Mouse (Mus musculus) intestine, embryonic 14.5 days (tissue): Measurements from ENCODE around the gene Zfp503. TPM values are rescaled to one million over a fixed set of nuclear protein-coding genes. Genes with fewer than 3 reads are reported as not detected.

Source experiments
- ATAC-seq: fragments of 200-750 bp; cut with Nextera tagmentation; replicated peaks from 2 replicates; pipeline ENCODE4 v1.8.0; 2017; ENCODE audit warnings: low read depth, moderate number of reproducible peaks, moderate TSS enrichment, moderate library complexity; ENCODE audit not compliant: low FRiP score, low TSS enrichment
- DNase-seq: peaks from one replicate; pipeline ENCODE4 v3.0.0-alpha.2; 2018; ENCODE audit warnings: low spot score
- H3K27ac ChIP-seq: fragments of 300-500 bp; sonication (generic); 2 replicates; pipeline ENCODE4 v1.5.1; 2014; ENCODE audit warnings: low read depth, mild to moderate bottlenecking, control low read depth
- H3K27me3 ChIP-seq: fragments of 300-500 bp; sonication (generic); replicated peaks from 2 replicates; pipeline ENCODE4 v1.6.1; 2014; ENCODE audit warnings: low read length, control low read depth; ENCODE audit not compliant: control insufficient read depth, insufficient read depth
- H3K36me3 ChIP-seq: fragments of 300-500 bp; sonication (generic); 2 replicates; pipeline ENCODE4 v1.6.1; 2014; ENCODE audit warnings: low read length, control low read depth; ENCODE audit not compliant: control insufficient read depth, insufficient read depth
- H3K4me1 ChIP-seq: fragments of 300-500 bp; sonication (generic); replicated peaks from 2 replicates; pipeline ENCODE4 v1.6.1; 2014; ENCODE audit warnings: low read length, control low read depth, mixed read lengths; ENCODE audit not compliant: control insufficient read depth, insufficient read depth
- H3K4me2 ChIP-seq: fragments of 300-500 bp; sonication (generic); 2 replicates; pipeline ENCODE4 v1.6.1; 2014; ENCODE audit warnings: low read length
- H3K4me3 ChIP-seq: fragments of 300-500 bp; sonication (generic); 2 replicates; pipeline ENCODE4 v1.5.1; 2014; ENCODE audit warnings: low read depth, low read length, control low read depth, mixed read lengths
- H3K9ac ChIP-seq: fragments of 300-500 bp; sonication (generic); 2 replicates; pipeline ENCODE4 v1.6.1; 2014; ENCODE audit warnings: mild to moderate bottlenecking, low read length
- H3K9me3 ChIP-seq: fragments of 300-500 bp; sonication (generic); 2 replicates; pipeline ENCODE4 v1.6.1; 2016; ENCODE audit warnings: low read length, control low read depth; ENCODE audit not compliant: control insufficient read depth
- WGBS: fragments of 180-500 bp; shearing (Covaris S2); extraction: QIAGEN DNeasy Blood & Tissue Kit; methylation state at CpG from one replicate; pipeline ENCODE4 v1.1.7; 2014; 5-methylcytosine and 5-hydroxymethylcytosine counted together
- polyA plus RNA-seq: library from polyadenylated mRNA; unstranded; fragments of >200 nt; fragmentation: Nextera tagmentation; extraction: Ambion mirVana; gene quantifications from 2 replicates; pipeline ENCODE4 v1.2.1, GENCODE M21; 2014

Zfp503 gene
- polyA plus RNA-seq, 1 experiment from 2014 or later: 12.7 TPM

DNA sequence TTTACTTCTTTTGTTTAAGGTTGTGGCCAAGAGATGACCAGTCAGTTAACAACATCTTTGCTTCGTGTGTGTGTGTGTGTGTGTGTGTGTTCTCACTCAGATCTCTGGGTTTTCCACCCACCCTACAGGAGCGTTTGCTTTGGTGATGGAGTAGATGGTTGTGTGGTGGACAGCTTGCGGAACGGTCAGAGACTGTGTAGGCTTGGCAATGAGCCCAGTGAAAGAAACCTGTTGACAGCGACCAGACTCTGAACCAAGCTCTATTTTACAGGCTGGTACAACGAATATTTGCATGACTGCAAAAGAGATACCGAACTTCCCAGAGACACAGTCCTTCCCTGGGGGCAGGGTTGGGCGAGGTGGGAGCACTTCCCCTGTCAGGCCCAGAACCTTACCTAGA, 30.2 kb downstream of the Zfp503 start:
- Histone ChIP-seq H3K4me3 (no peak overlapping the region), H3K27ac (no peak overlapping the region)
- no peak for DNase-seq

DNA sequence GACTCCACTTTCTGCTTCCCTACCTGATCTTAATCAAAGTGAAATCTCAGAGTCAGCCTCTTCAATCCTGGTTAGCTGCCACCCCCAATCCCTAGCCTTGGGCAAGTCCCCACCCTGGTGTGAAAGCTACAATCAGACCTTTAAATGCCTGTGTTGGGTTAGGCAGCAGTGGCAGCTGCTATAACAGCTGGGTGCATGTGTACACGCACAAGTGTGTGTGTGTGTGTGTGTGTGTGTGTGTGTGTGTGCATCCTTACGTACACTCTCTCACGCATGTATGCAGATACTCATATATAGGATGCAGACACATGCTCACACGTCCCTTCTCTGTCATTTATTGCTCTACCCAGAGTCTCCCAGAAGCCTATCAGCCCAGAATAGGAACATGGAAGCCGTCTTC, 30.8 kb downstream of the Zfp503 start:
- Histone ChIP-seq H3K36me3 (no peaks in the 10 kb centered on the region), H3K4me2 (no peak overlapping the region), H3K27me3 (no peaks in the 10 kb centered on the region), H3K9ac (no peak overlapping the region), H3K27ac (no peak overlapping the region), H3K9me3 (no peaks in the 10 kb centered on the region), H3K4me3 (no peak overlapping the region), H3K4me1 (0 out of 2 replicates have a peak, but pooled peaks cover 4% of the 10 kb centered on the region)
- ATAC-seq: no peak
- 85% methylated on average over 5 of the region's 5 CpGs for WGBS
- no peak for DNase-seq

More for the DNA sequence above, 30.2 kb downstream of the Zfp503 start:
- no peak overlapping the region for H3K9ac ChIP-seq
- H3K36me3 ChIP-seq: no peaks in the 10 kb centered on the region
- H3K9me3 ChIP-seq: no peaks in the 10 kb centered on the region
- H3K27me3 ChIP-seq: no peaks in the 10 kb centered on the region
- H3K4me1 ChIP-seq: 0 out of 2 replicates have a peak, but pooled peaks cover 4% of the 10 kb centered on the region
- WGBS: 49% methylated on average over 8 of the region's 8 CpGs
- no peak for ATAC-seq
- no peak overlapping the region for H3K4me2 ChIP-seq

DNA sequence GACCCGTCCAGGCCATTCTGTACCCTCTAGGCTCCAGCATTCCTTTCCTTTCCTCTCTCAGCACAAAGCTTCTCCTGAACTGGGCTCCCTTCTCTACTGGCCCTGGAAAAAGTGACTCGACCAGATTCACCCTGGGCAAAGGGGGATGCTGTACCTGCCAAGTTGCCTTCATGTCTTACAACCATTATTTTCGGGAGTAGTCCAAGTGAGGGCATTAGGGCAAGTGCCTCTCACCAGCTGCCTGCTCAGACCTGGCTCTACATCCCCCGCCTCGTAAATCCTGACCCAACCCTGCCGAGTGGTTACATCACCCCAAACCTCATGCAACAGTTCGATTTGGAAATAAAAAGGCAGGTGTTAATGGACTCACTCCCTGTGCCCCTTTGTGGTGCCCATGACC, 36.9 kb downstream of the Zfp503 start:
- H3K36me3 ChIP-seq: no peaks in the 10 kb centered on the region
- H3K27me3 ChIP-seq: no peaks in the 10 kb centered on the region
- DNase-seq: no peak
- WGBS: 61% methylated on average over 7 of the region's 7 CpGs
- no peak overlapping the region for H3K4me2 ChIP-seq
- no peak overlapping the region for H3K9ac ChIP-seq
- no peaks in the 10 kb centered on the region for H3K9me3 ChIP-seq
- H3K4me1 ChIP-seq: no peaks in the 10 kb centered on the region
- no peak overlapping the region for H3K4me3 ChIP-seq
- H3K27ac ChIP-seq: no peak overlapping the region
- no peak for ATAC-seq

DNA sequence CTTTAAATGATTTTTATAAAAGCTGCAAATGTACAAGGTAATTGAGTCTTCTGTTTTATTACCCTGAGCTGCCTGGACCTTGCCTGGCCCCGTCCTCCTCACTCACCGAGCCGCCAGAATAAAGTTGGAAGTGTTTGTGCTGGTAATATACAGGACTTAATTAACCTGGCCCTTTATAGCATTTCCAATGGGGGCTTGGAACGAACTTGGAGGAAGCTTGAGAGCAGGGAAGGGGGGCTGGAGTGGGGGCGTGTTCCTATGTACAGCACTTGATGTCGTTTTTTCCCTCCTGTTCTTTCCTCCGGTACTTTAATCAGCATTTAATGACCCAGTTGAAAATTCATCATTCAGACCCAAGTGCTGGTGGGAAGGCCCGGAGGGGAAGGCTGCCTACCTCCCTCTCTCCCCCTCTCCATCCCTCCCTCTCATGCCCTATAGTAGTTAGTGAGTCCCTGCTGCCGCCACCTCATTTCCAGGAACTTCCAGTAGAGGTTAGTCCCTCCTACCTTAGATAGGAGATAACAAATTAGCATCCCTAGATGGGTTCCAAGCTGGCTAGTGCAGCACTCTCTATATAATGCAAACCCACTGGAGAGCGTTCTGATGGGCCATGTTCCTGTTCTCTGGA, 37.4 kb downstream of the Zfp503 start:
- Histone ChIP-seq H3K27me3 (no peaks in the 10 kb centered on the region), H3K4me2 (no peak overlapping the region), H3K4me3 (no peak overlapping the region), H3K4me1 (no peaks in the 10 kb centered on the region), H3K9ac (no peak overlapping the region), H3K36me3 (no peaks in the 10 kb centered on the region), H3K27ac (no peak overlapping the region), H3K9me3 (no peaks in the 10 kb centered on the region)
- ATAC-seq (no peak), DNase-seq (no peak)
- 68% methylated on average over 10 of the region's 10 CpGs for WGBS

DNA sequence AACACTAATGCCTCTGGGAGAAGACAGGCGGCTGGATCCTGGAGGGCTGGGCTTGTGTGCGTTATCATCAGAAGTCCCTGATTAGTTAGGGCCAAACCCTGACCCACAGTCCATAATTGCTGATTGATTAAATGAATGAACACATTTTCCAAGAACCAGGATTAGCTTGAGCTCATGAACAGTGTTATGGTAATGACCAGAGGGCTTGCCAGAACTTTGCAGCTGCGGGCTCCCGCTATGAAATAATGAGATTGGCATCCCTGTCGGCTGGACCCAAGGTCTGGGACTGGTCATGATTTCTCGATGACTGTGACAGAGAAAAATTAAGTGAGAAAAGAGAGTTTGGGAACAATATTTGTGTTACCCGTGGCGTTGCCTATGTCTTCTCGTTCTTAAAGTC, 44.5 kb downstream of the Zfp503 start:
- ATAC-seq: no peak
- Histone ChIP-seq H3K4me2 (no peak overlapping the region), H3K9me3 (no peaks in the 10 kb centered on the region), H3K4me3 (no peak overlapping the region), H3K27ac (no peak overlapping the region), H3K27me3 (no peaks in the 10 kb centered on the region), H3K36me3 (no peaks in the 10 kb centered on the region), H3K9ac (no peak overlapping the region), H3K4me1 (no peaks in the 10 kb centered on the region)
- 89% methylated on average over 9 of the region's 9 CpGs for WGBS
- peak; percentile 43 for DNase-seq

DNA sequence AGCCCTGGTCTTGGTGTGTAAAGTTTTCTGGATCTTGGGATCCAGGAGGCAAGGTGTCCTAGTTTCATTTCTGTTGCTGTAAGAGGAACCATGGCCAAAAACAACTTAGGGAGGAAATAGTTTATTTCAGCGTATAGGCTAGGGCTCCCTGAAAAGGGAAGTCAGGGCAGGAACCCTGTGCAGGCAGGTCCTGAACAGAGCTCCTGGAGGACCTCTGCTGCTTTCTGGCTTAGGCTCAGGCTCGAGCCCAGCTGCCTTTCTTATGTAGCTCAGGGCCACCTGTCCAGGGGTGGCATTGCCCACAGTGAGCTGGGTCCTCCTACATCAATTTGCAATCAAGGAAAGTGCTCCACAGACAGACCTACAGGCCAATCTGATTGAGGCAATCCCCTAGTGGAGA, 47.8 kb downstream of the Zfp503 start:
- 73% methylated on average over 2 of the region's 2 CpGs for WGBS
- no peak for ATAC-seq
- no peak overlapping the region for H3K4me2 ChIP-seq

DNA sequence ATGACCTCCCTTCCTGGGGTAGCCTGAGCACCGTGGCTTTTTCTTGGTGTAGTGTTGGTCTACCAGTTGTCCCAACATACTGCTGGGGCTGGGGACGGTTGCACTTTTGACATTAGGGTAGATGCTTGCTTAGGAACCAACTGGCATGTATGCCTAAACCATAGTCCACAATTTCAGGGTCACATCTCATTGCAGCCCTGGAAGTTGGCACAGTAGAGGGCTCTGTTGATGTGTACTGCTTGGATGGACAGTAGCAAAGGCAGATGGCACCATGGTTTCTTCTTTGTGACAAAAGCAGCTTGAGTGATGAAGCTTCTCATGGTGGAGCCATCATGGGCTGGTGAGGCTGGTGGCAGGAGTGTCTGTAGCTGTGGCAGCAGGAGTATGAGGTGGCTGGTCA, 52.3 kb downstream of the Zfp503 start:
- H3K27ac ChIP-seq: no peak overlapping the region
- H3K4me3 ChIP-seq: no peak overlapping the region
- H3K9me3 ChIP-seq: no peaks in the 10 kb centered on the region
- peak; percentile 16 for DNase-seq
- 88% methylated on average over 2 of the region's 2 CpGs for WGBS
- no peak for ATAC-seq
- H3K4me2 ChIP-seq: no peak overlapping the region
- no peaks in the 10 kb centered on the region for H3K27me3 ChIP-seq
- no peaks in the 10 kb centered on the region for H3K36me3 ChIP-seq
- H3K9ac ChIP-seq: no peak overlapping the region
- no peaks in the 10 kb centered on the region for H3K4me1 ChIP-seq

More for the DNA sequence above, 47.8 kb downstream of the Zfp503 start:
- Histone ChIP-seq H3K9me3 (no peaks in the 10 kb centered on the region), H3K9ac (no peak overlapping the region), H3K4me1 (no peaks in the 10 kb centered on the region), H3K4me3 (no peak overlapping the region), H3K36me3 (no peaks in the 10 kb centered on the region), H3K27me3 (no peaks in the 10 kb centered on the region), H3K27ac (no peak overlapping the region)
- DNase-seq: peak; percentile 15

DNA sequence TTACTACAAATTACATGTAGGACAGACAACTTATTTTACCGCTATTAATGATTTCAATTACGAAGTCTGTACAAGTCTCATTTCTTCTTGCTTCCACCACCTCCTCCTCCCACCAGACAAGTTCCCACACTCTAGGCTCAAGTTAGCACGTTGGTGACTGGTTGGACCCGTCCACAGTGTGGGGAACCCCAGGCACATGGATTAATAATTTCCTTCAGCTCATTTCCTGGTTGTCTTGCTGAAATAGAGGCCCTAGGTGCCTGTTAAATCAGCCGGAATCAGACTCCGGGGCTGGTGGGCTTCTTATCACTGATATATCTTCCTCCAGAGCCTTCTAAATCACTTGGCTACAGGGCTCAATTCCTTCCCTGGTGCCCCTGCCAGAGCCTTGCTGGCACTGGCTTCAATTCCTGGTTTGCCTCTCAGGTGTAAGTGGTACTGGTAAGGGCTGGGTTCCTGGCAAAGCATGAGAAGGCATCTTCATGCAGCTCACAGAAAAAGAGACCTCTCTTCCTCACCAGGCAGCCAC, 53.2 kb downstream of the Zfp503 start:
- Histone ChIP-seq H3K9me3 (no peaks in the 10 kb centered on the region), H3K9ac (no peak overlapping the region), H3K4me3 (no peak overlapping the region), H3K27me3 (no peaks in the 10 kb centered on the region), H3K36me3 (no peaks in the 10 kb centered on the region), H3K27ac (no peak overlapping the region), H3K4me2 (no peak overlapping the region), H3K4me1 (no peaks in the 10 kb centered on the region)
- peak; percentile 45 for DNase-seq
- WGBS: 70% methylated on average over 6 of the region's 6 CpGs
- no peak for ATAC-seq
